Mouse (Mus musculus): ENCODE results near the gene Mcm5. TPM values are rescaled to one million over a fixed set of nuclear protein-coding genes. Genes with fewer than 3 reads are reported as not detected.

Gene Mcm5
- 175 and 195 TPM in 2 replicates for polyA plus RNA-seq (2014; fragmentation: Nextera tagmentation; extraction: Ambion mirVana)

- H3K9me3 ChIP-seq (ENCODE audit: control insufficient read depth, low read length) = no peaks in the 10 kb centered on the region
- H3K27ac ChIP-seq (ENCODE audit: low read depth, low read length) = peak within 1 kb of the TSS; percentile 71
- H3K27me3 ChIP-seq (ENCODE audit: control insufficient read depth, insufficient read depth, low read length) = no peaks in the 10 kb centered on the region
- DNase-seq (ENCODE audit: low spot score, missing footprints) = peak; percentile 100
- H3K36me3 ChIP-seq (ENCODE audit: control insufficient read depth, insufficient read depth, low read length) = peaks cover 7% of the 10 kb centered on the region; the same call in 1 of the 2 replicates
- WGBS = under 1% methylated on average over 59 of the region's 59 CpGs
- H3K4me2 ChIP-seq = peak within 1 kb of the TSS; percentile 76
- peak; percentile 98 for ATAC-seq (ENCODE audit: low FRiP score)
- peak within 1 kb of the TSS; percentile 91 for H3K9ac ChIP-seq (ENCODE audit: low read length)
- H3K4me3 ChIP-seq (ENCODE audit: low read depth, low read length) = peak within 1 kb of the TSS; percentile 58
- H3K4me1 ChIP-seq (ENCODE audit: control insufficient read depth, insufficient read depth, low read length) = peaks cover 10% of the 10 kb centered on the region
Measured at GRCm38 (mm10) chr8:75109236-75109967, at the start of gene Mcm5. Gene Mcm5, plus strand, starts transcription at chr8:75109569.

- no peak for ATAC-seq (ENCODE audit: low FRiP score)
- no peaks in the 10 kb centered on the region for H3K36me3 ChIP-seq (ENCODE audit: control insufficient read depth, insufficient read depth, low read length)
- no peak overlapping the region for H3K27ac ChIP-seq (ENCODE audit: low read depth, low read length)
- H3K4me1 ChIP-seq (ENCODE audit: control insufficient read depth, insufficient read depth, low read length) = no peaks in the 10 kb centered on the region
- H3K4me2 ChIP-seq = no peak overlapping the region
- no peak overlapping the region for H3K9ac ChIP-seq (ENCODE audit: low read length)
- no peaks in the 10 kb centered on the region for H3K9me3 ChIP-seq (ENCODE audit: control insufficient read depth, low read length)
- H3K4me3 ChIP-seq (ENCODE audit: low read depth, low read length) = no peak overlapping the region
- 76% methylated on average over 6 of the region's 6 CpGs for WGBS
- DNase-seq (ENCODE audit: low spot score, missing footprints) = no peak
- no peaks in the 10 kb centered on the region for H3K27me3 ChIP-seq (ENCODE audit: control insufficient read depth, insufficient read depth, low read length)
Measured at GRCm38 (mm10) chr8:75060022-75060421, 49.3 kb upstream of the Mcm5 start.

GRCm38 (mm10) chr8:75060815-75061214 is 48.6 kb upstream of the Mcm5 start:
- no peaks in the 10 kb centered on the region for H3K9me3 ChIP-seq (ENCODE audit: control insufficient read depth, low read length)
- no peak overlapping the region for H3K9ac ChIP-seq (ENCODE audit: low read length)
- H3K4me3 ChIP-seq (ENCODE audit: low read depth, low read length) = no peak overlapping the region
- no peak overlapping the region for H3K27ac ChIP-seq (ENCODE audit: low read depth, low read length)
- ATAC-seq (ENCODE audit: low FRiP score) (no peak), DNase-seq (ENCODE audit: low spot score, missing footprints) (no peak)
- no peaks in the 10 kb centered on the region for H3K4me1 ChIP-seq (ENCODE audit: control insufficient read depth, insufficient read depth, low read length)
- no peak overlapping the region for H3K4me2 ChIP-seq
- WGBS = 86% methylated on average over 2 of the region's 2 CpGs
- H3K36me3 ChIP-seq (ENCODE audit: control insufficient read depth, insufficient read depth, low read length) = no peaks in the 10 kb centered on the region
- H3K27me3 ChIP-seq (ENCODE audit: control insufficient read depth, insufficient read depth, low read length) = no peaks in the 10 kb centered on the region

GRCm38 (mm10) chr8:75063290-75063689 is 46.1 kb upstream of the Mcm5 start:
- H3K4me3 ChIP-seq (ENCODE audit: low read depth, low read length) = no peak overlapping the region
- no peaks in the 10 kb centered on the region for H3K36me3 ChIP-seq (ENCODE audit: control insufficient read depth, insufficient read depth, low read length)
- H3K9ac ChIP-seq (ENCODE audit: low read length) = no peak overlapping the region
- DNase-seq (ENCODE audit: low spot score, missing footprints) (no peak), ATAC-seq (ENCODE audit: low FRiP score) (no peak)
- WGBS = 76% methylated on average over 3 of the region's 3 CpGs
- H3K9me3 ChIP-seq (ENCODE audit: control insufficient read depth, low read length) = no peaks in the 10 kb centered on the region
- H3K4me1 ChIP-seq (ENCODE audit: control insufficient read depth, insufficient read depth, low read length) = no peaks in the 10 kb centered on the region
- H3K27ac ChIP-seq (ENCODE audit: low read depth, low read length) = no peak overlapping the region
- H3K4me2 ChIP-seq = no peak overlapping the region
- no peaks in the 10 kb centered on the region for H3K27me3 ChIP-seq (ENCODE audit: control insufficient read depth, insufficient read depth, low read length)

GRCm38 (mm10) chr8:75064790-75065189 is 44.6 kb upstream of the Mcm5 start:
- WGBS = 94% methylated on average over 3 of the region's 3 CpGs
- no peak overlapping the region for H3K4me3 ChIP-seq (ENCODE audit: low read depth, low read length)
- no peaks in the 10 kb centered on the region for H3K36me3 ChIP-seq (ENCODE audit: control insufficient read depth, insufficient read depth, low read length)
- H3K27me3 ChIP-seq (ENCODE audit: control insufficient read depth, insufficient read depth, low read length) = no peaks in the 10 kb centered on the region
- no peak for ATAC-seq (ENCODE audit: low FRiP score)
- H3K9ac ChIP-seq (ENCODE audit: low read length) = no peak overlapping the region
- H3K4me2 ChIP-seq = no peak overlapping the region
- no peak for DNase-seq (ENCODE audit: low spot score, missing footprints)
- no peaks in the 10 kb centered on the region for H3K4me1 ChIP-seq (ENCODE audit: control insufficient read depth, insufficient read depth, low read length)
- no peaks in the 10 kb centered on the region for H3K9me3 ChIP-seq (ENCODE audit: control insufficient read depth, low read length)
- H3K27ac ChIP-seq (ENCODE audit: low read depth, low read length) = no peak overlapping the region

GRCm38 (mm10) chr8:75067287-75067686 is 42.1 kb upstream of the Mcm5 start:
- H3K27ac ChIP-seq (ENCODE audit: low read depth, low read length) = no peak overlapping the region
- no peak overlapping the region for H3K9ac ChIP-seq (ENCODE audit: low read length)
- no peaks in the 10 kb centered on the region for H3K4me1 ChIP-seq (ENCODE audit: control insufficient read depth, insufficient read depth, low read length)
- no peaks in the 10 kb centered on the region for H3K9me3 ChIP-seq (ENCODE audit: control insufficient read depth, low read length)
- DNase-seq (ENCODE audit: low spot score, missing footprints) (no peak), ATAC-seq (ENCODE audit: low FRiP score) (no peak)
- no peaks in the 10 kb centered on the region for H3K27me3 ChIP-seq (ENCODE audit: control insufficient read depth, insufficient read depth, low read length)
- H3K4me2 ChIP-seq = no peak overlapping the region
- 80% methylated on average over 6 of the region's 6 CpGs for WGBS
- no peak overlapping the region for H3K4me3 ChIP-seq (ENCODE audit: low read depth, low read length)
- H3K36me3 ChIP-seq (ENCODE audit: control insufficient read depth, insufficient read depth, low read length) = no peaks in the 10 kb centered on the region

- WGBS = 100% methylated on average over 1 of the region's 1 CpGs
- no peaks in the 10 kb centered on the region for H3K27me3 ChIP-seq (ENCODE audit: control insufficient read depth, insufficient read depth, low read length)
- no peak overlapping the region for H3K27ac ChIP-seq (ENCODE audit: low read depth, low read length)
- no peaks in the 10 kb centered on the region for H3K4me1 ChIP-seq (ENCODE audit: control insufficient read depth, insufficient read depth, low read length)
- H3K9ac ChIP-seq (ENCODE audit: low read length) = no peak overlapping the region
- no peak for ATAC-seq (ENCODE audit: low FRiP score)
- no peak overlapping the region for H3K4me2 ChIP-seq
- no peak for DNase-seq (ENCODE audit: low spot score, missing footprints)
- no peak overlapping the region for H3K4me3 ChIP-seq (ENCODE audit: low read depth, low read length)
- no peaks in the 10 kb centered on the region for H3K36me3 ChIP-seq (ENCODE audit: control insufficient read depth, insufficient read depth, low read length)
- H3K9me3 ChIP-seq (ENCODE audit: control insufficient read depth, low read length) = no peaks in the 10 kb centered on the region
Measured at GRCm38 (mm10) chr8:75070297-75070696, 39.1 kb upstream of the Mcm5 start.

GRCm38 (mm10) chr8:75071627-75072346 is 37.6 kb upstream of the Mcm5 start:
- Histone ChIP-seq H3K36me3 (ENCODE audit: control insufficient read depth, insufficient read depth, low read length) (no peaks in the 10 kb centered on the region), H3K4me2 (no peak overlapping the region), H3K9me3 (ENCODE audit: control insufficient read depth, low read length) (no peaks in the 10 kb centered on the region), H3K4me1 (ENCODE audit: control insufficient read depth, insufficient read depth, low read length) (no peaks in the 10 kb centered on the region), H3K27me3 (ENCODE audit: control insufficient read depth, insufficient read depth, low read length) (no peaks in the 10 kb centered on the region), H3K4me3 (ENCODE audit: low read depth, low read length) (no peak overlapping the region), H3K9ac (ENCODE audit: low read length) (no peak overlapping the region), H3K27ac (ENCODE audit: low read depth, low read length) (no peak overlapping the region)
- 23% methylated on average over 4 of the region's 4 CpGs for WGBS
- ATAC-seq (ENCODE audit: low FRiP score) = peak; percentile 87
- peak; percentile 96 for DNase-seq (ENCODE audit: low spot score, missing footprints)

- Histone ChIP-seq H3K36me3 (ENCODE audit: control insufficient read depth, insufficient read depth, low read length) (no peaks in the 10 kb centered on the region), H3K27ac (ENCODE audit: low read depth, low read length) (no peak overlapping the region), H3K4me2 (no peak overlapping the region), H3K4me3 (ENCODE audit: low read depth, low read length) (no peak overlapping the region), H3K9ac (ENCODE audit: low read length) (no peak overlapping the region), H3K9me3 (ENCODE audit: control insufficient read depth, low read length) (no peaks in the 10 kb centered on the region), H3K4me1 (ENCODE audit: control insufficient read depth, insufficient read depth, low read length) (no peaks in the 10 kb centered on the region), H3K27me3 (ENCODE audit: control insufficient read depth, insufficient read depth, low read length) (no peaks in the 10 kb centered on the region)
- DNase-seq (ENCODE audit: low spot score, missing footprints) = no peak
- 85% methylated on average over 1 of the region's 1 CpGs for whole genome bisulfite sequencing
- ATAC-seq (ENCODE audit: low FRiP score) = no peak
Measured at GRCm38 (mm10) chr8:75074876-75075275, 34.5 kb upstream of the Mcm5 start.

Measured in midbrain, embryonic 11.5 days (tissue).